Comparison of ENCODE assay signal across 11 mouse cellular contexts in genomic region chr3:90586016-90586643, GRCm38 (mm10). TPM values are rescaled to one million over a fixed set of nuclear protein-coding genes. Genes with fewer than 3 reads are reported as not detected.
DNase-seq lines count a peak whose midpoint lies in the region; ATAC-seq and TF ChIP-seq lines count a peak whose summit lies in the region.
"Had no signal": no experiment of that assay in that cellular context is flagged by ENCODE, and none has a peak within 500 bp of the region (broad histone marks: within the 10 kb centered on the region; RNA-seq: fewer than 3 reads in every experiment).

No protein-coding gene starts in this region.

- H3K27ac ChIP-seq in gastrocnemius, adult 2 months, result peak overlapping the region; percentile 90
- H3K27ac ChIP-seq: liver, embryonic 14.5 days had no signal

- no peak overlapping the region for H3K4me3 ChIP-seq in gastrocnemius, adult 2 months
- H3K4me3 ChIP-seq in myocyte, result no peak overlapping the region

- no peaks in the 10 kb centered on the region for H3K79me2 ChIP-seq in myocyte (ENCODE audit: control insufficient read depth, insufficient read depth)

- no peak for ATAC-seq in frontal cortex, adult (ENCODE audit: low TSS enrichment)

- no peaks in the 10 kb centered on the region for H3K36me3 ChIP-seq in myocyte (ENCODE audit: control insufficient read depth, insufficient read depth)

- TF ChIP-seq CTCF in gastrocnemius, adult 2 months (IDR thresholded peaks at IDR 0.05), result no peak

- H3ac ChIP-seq in myocyte (ENCODE audit: control insufficient read depth, insufficient read length), result no peak overlapping the region

- no peak for DNase-seq in gastrocnemius, adult 2 months
- DNase-seq in gastrocnemius, postnatal 4 days (ENCODE audit: low spot score in 2 of 2), result no peak
- peak; percentile 14 for DNase-seq in urinary bladder, postnatal 14 days (ENCODE audit: low spot score)
- DNase-seq in urinary bladder, postnatal 4 days (ENCODE audit: low spot score in 2 of 2), result no peak
- DNase-seq in frontal cortex, adult 2 months (ENCODE audit: extremely low spot score in 1 of 2, low spot score in 1 of 2), result no peak
- no peak for DNase-seq in urinary bladder, adult 2 months (ENCODE audit: low spot score)

- no peak for TF ChIP-seq POLR2A in myocyte (IDR thresholded peaks at IDR 0.05; ENCODE audit: insufficient read length, low read depth)

- intact Hi-C loops in gastrocnemius, adult 2 months (cut with DNase I), result loop anchor here (5.0 to 10.0 kb wide), 3 partner anchors 44 to 121 kb away; partner anchors contain the start of gene S100a14

- H3K4me2 ChIP-seq in myocyte (ENCODE audit: low read depth), result peak overlapping the region; percentile 85

- no peaks in the 10 kb centered on the region for H3K27me3 ChIP-seq in myocyte (ENCODE audit: control insufficient read depth, insufficient read depth, insufficient read length)

TF ChIP-seq in myocyte, 11 proteins besides CTCF, POLR2A, EP300 and RAD21:
- TF ChIP-seq MYOG (IDR thresholded peaks at IDR 0.05; ENCODE audit: control insufficient read depth in 1 of 3, insufficient read depth in 1 of 3, insufficient read length in 2 of 3, low read depth in 2 of 3) (no peak), SRF (IDR thresholded peaks at IDR 0.05; ENCODE audit: control insufficient read depth, insufficient read length, low read depth) (no peak), MYOD1 (IDR thresholded peaks at IDR 0.05; ENCODE audit: control insufficient read depth in 1 of 3, insufficient read length in 2 of 3, low read depth in 2 of 3) (no peak), POLR2AphosphoS2 (IDR thresholded peaks at IDR 0.05; ENCODE audit: insufficient read length, low read depth) (no peak), TCF3 (IDR thresholded peaks at IDR 0.05; ENCODE audit: insufficient read length, low read depth) (no peak), E2F4 (IDR thresholded peaks at IDR 0.05; ENCODE audit: insufficient read depth) (no peak), CEBPB (IDR thresholded peaks at IDR 0.05; ENCODE audit: insufficient read depth, poor library complexity, severe bottlenecking) (no peak), REST (IDR thresholded peaks at IDR 0.05; ENCODE audit: insufficient read depth, insufficient read length) (no peak), MAX (IDR thresholded peaks at IDR 0.05; ENCODE audit: low read depth) (no peak), USF1 (IDR thresholded peaks at IDR 0.05; ENCODE audit: low read depth) (no peak), TCF12 (IDR thresholded peaks at IDR 0.05; ENCODE audit: insufficient read depth, poor library complexity, severe bottlenecking) (no peak)

RNA-seq across cellular contexts. Expression of gene S100a2, which starts 3.9 kb away (rescaled TPM):
- not detected for total RNA-seq in gastrocnemius, adult 2 months (2021)
- not detected for total RNA-seq in gastrocnemius, postnatal 4 days (2021)
- polyA plus RNA-seq in myocyte (2012; fragmentation: generic; extraction: Trizol), result not detected
- polyA plus RNA-seq in frontal cortex, adult 2 months (2012; rRNA removed), result not detected in 2 replicates
- polyA plus RNA-seq in urinary bladder, adult 2 months (2012; rRNA removed), result not detected in 2 replicates
- polyA plus RNA-seq: brain, embryonic 14.5 days; heart, embryonic 14.5 days; liver, embryonic 14.5 days had no signal

RNA-seq across cellular contexts. Expression of gene Gm42674, which starts 15.6 kb away (rescaled TPM):
- total RNA-seq in gastrocnemius, adult 2 months (2021), result not detected
- not detected for total RNA-seq in gastrocnemius, postnatal 4 days (2021)
- 0.89 TPM for polyA plus RNA-seq in myocyte (2012; fragmentation: generic; extraction: Trizol)
- not detected in 2 replicates for polyA plus RNA-seq in frontal cortex, adult 2 months (2012; rRNA removed)
- polyA plus RNA-seq in urinary bladder, adult 2 months (2012; rRNA removed), result 0.41 and 0.81 TPM in 2 replicates
- polyA plus RNA-seq: brain, embryonic 14.5 days; heart, embryonic 14.5 days; liver, embryonic 14.5 days had no signal

RNA-seq across cellular contexts. Expression of gene S100a4, which starts 17.4 kb away (rescaled TPM):
- total RNA-seq in gastrocnemius, adult 2 months (2021), result 10 to 100 TPM in 1 of 2 experiments, 1 to 10 TPM in 1; 9.5 to 17.4 TPM
- total RNA-seq in gastrocnemius, postnatal 4 days (2021), result 10 to 100 TPM; 15.7 to 17.2 TPM
- polyA plus RNA-seq in myocyte (2012; fragmentation: generic; extraction: Trizol), result 3,627 TPM
- 13.9 and 14.5 TPM in 2 replicates for polyA plus RNA-seq in frontal cortex, adult 2 months (2012; rRNA removed)
- 263 and 329 TPM in 2 replicates for polyA plus RNA-seq in urinary bladder, adult 2 months (2012; rRNA removed)

RNA-seq across cellular contexts. Expression of gene S100a5, which starts 22.2 kb away (rescaled TPM):
- 1 to 10 TPM in 1 of 2 experiments, not detected in 1; 2.7 TPM for total RNA-seq in gastrocnemius, adult 2 months (2021)
- not detected for total RNA-seq in gastrocnemius, postnatal 4 days (2021)
- polyA plus RNA-seq in myocyte (2012; fragmentation: generic; extraction: Trizol), result 0.19 TPM
- 186 and 213 TPM in 2 replicates for polyA plus RNA-seq in frontal cortex, adult 2 months (2012; rRNA removed)
- 9.8 and 10.2 TPM in 2 replicates for polyA plus RNA-seq in urinary bladder, adult 2 months (2012; rRNA removed)
- polyA plus RNA-seq: brain, embryonic 14.5 days; heart, embryonic 14.5 days; liver, embryonic 14.5 days had no signal

RNA-seq across cellular contexts. Expression of gene S100a3, which starts 25.8 kb away (rescaled TPM):
- total RNA-seq in gastrocnemius, adult 2 months (2021), result not detected
- 1 to 10 TPM; 1.4 to 2.3 TPM for total RNA-seq in gastrocnemius, postnatal 4 days (2021)
- 4.7 TPM for polyA plus RNA-seq in myocyte (2012; fragmentation: generic; extraction: Trizol)
- polyA plus RNA-seq in frontal cortex, adult 2 months (2012; rRNA removed), result 2.7 and 3.4 TPM in 2 replicates
- polyA plus RNA-seq in urinary bladder, adult 2 months (2012; rRNA removed), result 3.3 and 4.7 TPM in 2 replicates

Comparison
In these comparisons a context has a peak if more than half of its experiments do, and no peak if none do; other contexts are left out.
1. RNA of gene S100a4, which starts 17.4 kb away (polyA plus RNA-seq): 3,627 TPM in myocyte (single experiment) and 263 to 329 TPM in urinary bladder, adult 2 months; 13.9 to 14.5 TPM in frontal cortex, adult 2 months; every median in the first group is over 10 times any median in the second.